Mouse (Mus musculus) olfactory bulb, adult 2 months (tissue): ENCODE measurements around the gene Fxyd5. TPM values are rescaled to one million over a fixed set of nuclear protein-coding genes. Genes with fewer than 3 reads are reported as not detected.
A peak's percentile ranks its signal among the peaks of the same experiment; 100 is the strongest.

Source experiments
- H3K27ac ChIP-seq: fragments of 200-500 bp; 2 replicates; pipeline ENCODE4 v1.5.1; 2012; ENCODE audit warnings: low read depth, low read length; ENCODE audit not compliant: insufficient read depth
- H3K4me1 ChIP-seq: fragments of 200-500 bp; 2 replicates; pipeline ENCODE4 v1.6.1; 2012; ENCODE audit warnings: low read length; ENCODE audit not compliant: control insufficient read depth, insufficient read depth
- H3K4me3 ChIP-seq: fragments of 200-500 bp; 2 replicates; pipeline ENCODE4 v1.5.1; 2012; ENCODE audit warnings: mild to moderate bottlenecking, low read depth, low read length, moderate library complexity; ENCODE audit not compliant: insufficient read depth
- CTCF ChIP-seq: fragments of 200-500 bp; IDR thresholded peaks from 2 replicates; pipeline ENCODE4 v1.5.1; 2012; ENCODE audit warnings: low read depth, mild to moderate bottlenecking, low read length, moderate library complexity; ENCODE audit not compliant: insufficient read depth
- POLR2A ChIP-seq: fragments of 200-500 bp; IDR thresholded peaks from 2 replicates; pipeline ENCODE4 v1.6.1; 2012; ENCODE audit warnings: mild to moderate bottlenecking, low read depth, low read length, moderate library complexity; ENCODE audit not compliant: insufficient read depth
- WGBS: fragments of 180-500 bp; shearing (Covaris S2); methylation state at CpG from one replicate; pipeline ENCODE4 v1.1.7; 2018; 5-methylcytosine and 5-hydroxymethylcytosine counted together
- polyA plus RNA-seq: library from polyadenylated mRNA; stranded (reverse); fragments of >200 nt; gene quantifications from 2 replicates; pipeline ENCODE4 v1.2.4, GENCODE M21; 2012; ENCODE audit warnings: low replicate concordance; ENCODE audit not compliant: missing spikeins, insufficient read depth, insufficient read length

The Fxyd5 gene
- polyA plus RNA-seq, 1 experiment, result not detected

DNA sequence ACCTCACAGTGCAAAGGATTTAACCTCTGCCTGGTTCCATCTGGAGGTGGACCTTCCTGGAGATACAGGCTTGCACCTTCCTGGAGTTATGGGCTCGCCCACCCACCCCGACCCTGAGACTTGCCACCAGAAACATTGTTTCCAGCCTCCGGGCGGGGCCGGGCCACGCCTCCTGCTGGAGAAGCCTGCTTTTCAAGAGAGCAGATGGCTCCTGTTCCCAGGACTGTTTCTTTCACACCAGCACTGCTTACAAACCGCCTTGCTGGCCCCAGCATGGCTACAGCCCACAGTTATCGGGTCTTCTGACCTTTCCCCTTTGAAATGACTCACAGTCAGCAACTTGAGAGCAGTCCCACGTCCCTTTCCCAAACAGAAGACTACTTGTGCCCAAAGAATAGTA, 30.0 kb upstream of the Fxyd5 start:
- H3K27ac ChIP-seq, result no peak overlapping the region
- 75% methylated on average over 9 of the region's 9 CpGs for WGBS
- 0 out of 2 replicates have a peak, but pooled peaks cover 4% of the 10 kb centered on the region for H3K4me1 ChIP-seq
- no peak overlapping the region for H3K4me3 ChIP-seq
- TF ChIP-seq CTCF (no peak), POLR2A (no peak)

DNA sequence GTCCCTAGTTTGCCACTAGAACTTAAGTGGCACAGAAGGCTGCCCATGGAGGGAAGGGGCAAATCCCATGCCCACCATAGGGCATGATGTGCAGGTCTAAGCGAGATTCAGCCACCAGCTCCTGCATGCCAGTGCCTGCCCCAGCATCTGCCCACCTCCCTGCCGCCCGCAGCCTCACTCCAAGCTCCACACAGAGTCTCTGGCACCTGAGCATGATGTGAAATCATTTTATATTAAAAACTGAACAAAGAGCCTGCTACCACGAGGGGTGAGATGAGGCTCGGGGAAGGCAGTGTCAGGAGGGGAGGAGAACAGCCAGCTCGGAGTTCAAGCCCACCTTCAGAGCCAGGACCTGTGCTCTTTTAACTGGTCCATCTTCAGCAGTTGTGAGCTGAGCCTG, 28.0 kb upstream of the Fxyd5 start:
- TF ChIP-seq CTCF (no peak), POLR2A (no peak)
- H3K27ac ChIP-seq, result no peak overlapping the region
- H3K4me3 ChIP-seq, result no peak overlapping the region
- 0 out of 2 replicates have a peak, but pooled peaks cover 4% of the 10 kb centered on the region for H3K4me1 ChIP-seq
- 83% methylated on average over 6 of the region's 6 CpGs for WGBS

DNA sequence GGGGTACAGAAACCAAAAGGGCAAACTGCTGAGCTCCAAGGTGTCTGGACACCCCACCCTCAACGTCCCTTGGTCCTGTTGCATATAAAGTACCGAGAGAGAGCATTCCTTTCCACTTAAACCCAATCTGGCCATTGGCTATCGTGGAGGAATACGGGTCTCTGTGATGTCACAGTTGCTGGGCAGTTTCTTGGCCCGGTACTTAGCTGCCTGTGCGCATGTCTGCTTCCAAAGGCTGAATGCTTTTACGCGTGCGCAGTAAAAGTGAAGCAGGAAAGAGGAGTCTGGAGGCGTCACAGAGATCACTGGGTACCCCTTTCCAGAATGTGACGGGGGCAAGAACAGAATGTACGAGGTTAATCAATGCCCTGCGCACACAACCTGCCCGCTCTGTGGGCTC, 27.2 kb upstream of the Fxyd5 start:
- 92% methylated on average over 14 of the region's 14 CpGs for WGBS
- no peak for TF ChIP-seq CTCF
- no peak for TF ChIP-seq POLR2A
- Histone ChIP-seq H3K4me1 (0 out of 2 replicates have a peak, but pooled peaks cover 4% of the 10 kb centered on the region), H3K4me3 (no peak overlapping the region), H3K27ac (no peak overlapping the region)

DNA sequence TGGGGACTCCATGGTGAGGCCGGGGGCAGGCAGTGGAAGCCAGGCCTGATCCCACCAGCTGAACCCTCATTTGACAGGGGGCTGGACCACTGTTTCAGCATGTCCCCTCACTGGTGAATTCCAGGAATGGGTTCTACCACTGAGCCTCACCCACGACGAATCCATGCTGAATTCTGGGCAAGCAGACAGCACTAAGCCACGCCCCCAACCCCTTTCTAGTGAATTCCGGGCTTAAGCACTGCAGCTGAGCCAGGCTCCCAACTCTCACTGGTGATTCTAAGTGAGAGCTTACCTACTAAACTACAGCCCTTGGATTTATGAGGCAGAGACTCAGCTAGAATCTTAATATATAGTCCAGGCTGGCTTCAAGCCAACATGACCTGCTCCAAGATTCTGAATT, 25.6 kb upstream of the Fxyd5 start:
- no peaks in the 10 kb centered on the region for H3K4me1 ChIP-seq
- no peak overlapping the region for H3K27ac ChIP-seq
- no peak for TF ChIP-seq POLR2A
- no peak for TF ChIP-seq CTCF
- H3K4me3 ChIP-seq, result no peak overlapping the region
- WGBS, result 31% methylated on average over 5 of the region's 5 CpGs

DNA sequence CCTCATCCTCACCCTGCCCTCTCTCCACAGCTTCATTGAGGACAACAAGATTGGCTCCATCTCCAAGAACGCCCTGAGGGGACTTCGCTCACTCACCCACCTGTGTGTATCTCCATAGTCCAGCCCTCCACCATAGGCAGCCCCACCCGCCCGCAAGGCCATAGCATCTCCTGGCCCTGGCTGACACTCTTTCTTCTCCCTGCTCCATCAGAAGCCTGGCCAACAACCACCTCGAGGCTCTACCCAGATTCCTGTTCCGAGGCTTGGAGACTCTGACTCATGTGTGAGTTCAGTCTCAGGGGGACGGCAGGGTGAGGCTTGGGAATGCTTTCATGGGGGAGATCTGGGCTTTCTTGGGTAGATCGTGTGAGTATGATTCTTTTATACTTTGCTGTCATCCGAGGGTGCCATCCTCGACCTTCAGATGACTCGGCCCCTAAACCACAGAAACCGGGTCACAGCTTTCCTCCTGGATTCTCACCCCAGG, 20.8 kb upstream of the Fxyd5 start:
- no peak for TF ChIP-seq CTCF
- TF ChIP-seq POLR2A, result no peak
- 87% methylated on average over 12 of the region's 12 CpGs for WGBS
- Histone ChIP-seq H3K27ac (no peak overlapping the region), H3K4me1 (peaks cover 5% of the 10 kb centered on the region), H3K4me3 (no peak overlapping the region)

DNA sequence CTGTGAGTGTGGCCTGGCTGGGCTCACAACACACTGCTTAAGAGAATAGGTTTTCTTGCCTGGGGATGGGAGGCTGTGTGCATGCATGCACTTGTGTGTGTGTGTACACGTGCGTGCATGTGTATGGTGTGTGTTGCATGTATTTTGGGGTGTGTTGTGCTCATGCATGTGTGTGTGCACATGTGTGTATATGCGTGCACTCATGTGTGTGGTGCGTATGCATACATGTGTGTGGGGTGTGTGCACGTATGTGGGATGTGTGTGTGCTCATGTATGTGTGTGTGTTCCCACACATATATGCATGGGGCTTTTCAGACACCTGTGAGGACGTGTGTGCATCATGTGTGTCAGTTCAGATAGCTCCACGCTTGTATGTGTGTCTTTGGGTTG, 18.3 kb upstream of the Fxyd5 start:
- WGBS, result 94% methylated on average over 7 of the region's 7 CpGs

DNA sequence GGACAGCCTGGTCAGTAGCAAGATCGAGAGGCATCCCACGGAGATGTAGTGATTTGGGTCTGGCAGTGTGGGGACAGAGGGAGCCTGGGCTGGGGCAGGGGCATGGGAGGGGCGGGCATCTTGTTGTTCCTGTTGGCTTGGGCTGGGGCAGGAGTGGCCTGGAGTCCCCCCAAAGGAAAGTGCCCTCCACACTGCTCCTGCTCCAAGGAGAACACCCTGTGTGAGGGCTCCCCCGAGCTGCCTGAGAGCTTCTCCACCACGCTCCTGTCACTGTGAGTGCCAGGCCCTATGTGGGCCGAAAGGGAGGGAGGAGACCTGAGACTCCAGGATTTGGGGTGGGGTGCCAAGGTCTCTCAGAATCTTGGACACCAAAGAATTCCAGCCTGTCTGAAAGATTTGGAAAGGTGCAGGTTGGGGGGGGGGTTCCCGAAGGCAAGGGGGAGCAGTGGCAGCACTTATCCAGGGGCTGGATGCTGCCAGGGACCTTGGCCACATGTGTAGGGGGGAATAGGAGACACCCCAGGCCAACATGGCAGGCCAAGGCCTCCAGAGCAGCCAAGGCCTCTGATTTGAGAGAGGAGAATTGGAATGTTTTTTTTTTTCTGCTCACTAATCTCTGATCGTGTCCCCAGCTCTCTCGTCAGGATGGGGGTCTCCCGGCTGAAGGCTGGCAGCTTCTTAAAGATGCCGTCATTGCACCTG, 17.8 kb upstream of the Fxyd5 start:
- TF ChIP-seq CTCF (no peak), POLR2A (no peak)
- Histone ChIP-seq H3K4me1 (peaks cover 5% of the 10 kb centered on the region), H3K27ac (no peak overlapping the region), H3K4me3 (0 out of 2 replicates have a peak overlapping the region, but pooled peaks have one; percentile 2)
- 62% methylated on average over 11 of the region's 11 CpGs for WGBS

More for the DNA sequence above, 18.3 kb upstream of the Fxyd5 start:
- Histone ChIP-seq H3K4me1 (peaks cover 5% of the 10 kb centered on the region), H3K27ac (no peak overlapping the region), H3K4me3 (no peak overlapping the region)
- no peak for TF ChIP-seq POLR2A
- no peak for TF ChIP-seq CTCF

DNA sequence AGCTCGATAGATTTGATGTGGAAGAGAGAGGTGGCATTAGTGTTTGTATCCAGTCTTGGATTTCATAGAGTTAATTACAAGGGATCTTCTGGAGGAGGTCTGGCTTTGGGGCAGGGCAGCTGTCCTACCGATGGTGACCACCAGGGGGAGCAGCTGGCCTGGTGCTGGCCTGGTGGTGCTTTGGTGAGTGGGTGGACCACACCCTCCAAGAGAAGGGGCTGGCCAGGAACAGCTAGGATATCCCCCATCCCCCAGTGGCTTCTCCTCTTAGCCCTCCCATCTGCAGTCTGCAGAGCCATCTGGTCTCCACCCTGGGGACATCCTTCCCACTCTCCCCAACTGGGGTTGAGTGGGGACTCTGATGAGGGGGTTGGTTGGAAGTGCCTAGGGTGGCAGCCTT, 16.8 kb upstream of the Fxyd5 start, which contains the start of gene Lgi4:
Lgi4 (plus strand) TSS at position 235 of the 400 bp plus-strand sequence.
- 10% methylated on average over 2 of the region's 2 CpGs for WGBS
- Histone ChIP-seq H3K4me1 (peaks cover 5% of the 10 kb centered on the region), H3K27ac (0 out of 2 replicates have a peak within 1 kb of the TSS, but pooled peaks have one; percentile 31), H3K4me3 (0 out of 2 replicates have a peak within 1 kb of the TSS, but pooled peaks have one; percentile 2)
- TF ChIP-seq CTCF (peak; percentile 85), POLR2A (no peak)

DNA sequence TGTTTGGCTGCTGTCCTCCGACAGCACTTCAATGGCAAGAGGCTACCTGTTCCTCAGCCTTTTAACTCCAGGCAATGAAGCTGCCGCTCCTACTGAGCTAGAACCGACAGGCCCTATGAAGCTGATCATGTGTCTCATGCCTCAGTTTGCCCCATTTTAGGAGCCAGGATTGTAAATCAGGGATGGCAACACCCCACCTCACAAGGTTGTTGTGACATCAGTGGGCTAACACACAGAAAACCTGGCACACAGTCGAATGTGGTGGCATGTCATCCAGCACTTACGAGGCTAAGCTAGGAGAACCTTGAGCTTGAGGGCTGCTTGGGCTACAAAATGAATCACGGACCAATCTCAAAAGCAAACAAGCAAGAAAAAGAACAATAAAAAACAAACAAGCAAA, 15.9 kb upstream of the Fxyd5 start:
- Histone ChIP-seq H3K4me3 (no peak overlapping the region), H3K4me1 (peaks cover 7% of the 10 kb centered on the region), H3K27ac (no peak overlapping the region)
- WGBS, result 92% methylated on average over 6 of the region's 6 CpGs
- no peak for TF ChIP-seq POLR2A
- TF ChIP-seq CTCF, result no peak

DNA sequence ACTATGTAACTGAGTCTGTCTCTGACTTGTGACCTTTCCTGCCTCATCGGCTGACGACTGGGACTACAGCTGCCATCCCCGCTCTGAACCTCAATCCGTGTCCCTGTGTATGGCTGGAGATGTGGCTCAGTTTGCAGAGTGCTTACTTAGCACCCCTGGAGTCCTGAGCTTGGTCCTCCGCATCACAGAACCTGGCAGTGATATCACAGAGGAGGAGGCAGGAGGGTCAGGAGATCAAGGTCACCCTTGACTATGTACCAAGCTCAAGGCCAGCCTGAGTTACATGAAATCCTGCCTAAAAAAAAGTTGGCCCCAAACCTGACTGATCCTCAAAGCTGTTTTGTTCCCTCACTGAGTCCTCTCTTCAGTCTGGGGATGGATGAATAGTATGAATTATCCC, 15.4 kb upstream of the Fxyd5 start:
- TF ChIP-seq POLR2A (no peak), CTCF (no peak)
- peaks cover 12% of the 10 kb centered on the region for H3K4me1 ChIP-seq

More for the DNA sequence above, 15.4 kb upstream of the Fxyd5 start:
- WGBS, result 86% methylated on average over 5 of the region's 5 CpGs
- H3K27ac ChIP-seq, result no peak overlapping the region
- no peak overlapping the region for H3K4me3 ChIP-seq
